Mouse (Mus musculus): Measurements from ENCODE around the gene Platr17. TPM values are rescaled to one million over a fixed set of nuclear protein-coding genes. Genes with fewer than 3 reads are reported as not detected.
"Not testable (repeated sequence)": the region's sequence is repeated elsewhere in the genome, so short reads cannot be mapped to it uniquely, and the experiment has no call there.

Platr17 gene
- total RNA-seq, 2 experiments from 2014 or later: 9.7 TPM; not detected in 1

GRCm38 (mm10) chr17:33901653-33902052 is 3.3 kb upstream of the Platr17 start:
- ATAC-seq (replicated peaks; ENCODE audit: low FRiP score, poor library complexity, severe bottlenecking): no peak

- ATAC-seq (replicated peaks; ENCODE audit: low FRiP score, poor library complexity, severe bottlenecking): no peak
Measured at GRCm38 (mm10) chr17:33902079-33902478, 2.9 kb upstream of the Platr17 start.

- no peak for ATAC-seq (replicated peaks; ENCODE audit: low FRiP score, poor library complexity, severe bottlenecking)
Measured at GRCm38 (mm10) chr17:33902491-33902890, 2.4 kb upstream of the Platr17 start.

GRCm38 (mm10) chr17:33903911-33904651 is 854 bp upstream of the Platr17 start:
- not testable (repeated sequence) for ATAC-seq (replicated peaks; ENCODE audit: low FRiP score, poor library complexity, severe bottlenecking)

GRCm38 (mm10) chr17:33908331-33909076 is 3.6 kb downstream of the Platr17 start:
- ATAC-seq (replicated peaks; ENCODE audit: low FRiP score, poor library complexity, severe bottlenecking): peak; percentile 60

GRCm38 (mm10) chr17:33909077-33909868 is 4.3 kb downstream of the Platr17 start, which contains the start of gene Daxx:
Daxx (plus strand) TSS chr17:33909414.
- ATAC-seq (replicated peaks; ENCODE audit: low FRiP score, poor library complexity, severe bottlenecking): peak; percentile 91

- peak; percentile 20 for ATAC-seq (replicated peaks; ENCODE audit: low FRiP score, poor library complexity, severe bottlenecking)
Measured at GRCm38 (mm10) chr17:33909869-33910250, 4.9 kb downstream of the Platr17 start.

- ATAC-seq (replicated peaks; ENCODE audit: low FRiP score, poor library complexity, severe bottlenecking): no peak
Measured at GRCm38 (mm10) chr17:33910346-33911051, 5.6 kb downstream of the Platr17 start.

- ATAC-seq (replicated peaks; ENCODE audit: low FRiP score, poor library complexity, severe bottlenecking): no peak
Measured at GRCm38 (mm10) chr17:33911052-33911812, 6.3 kb downstream of the Platr17 start.

- no peak for ATAC-seq (replicated peaks; ENCODE audit: low FRiP score, poor library complexity, severe bottlenecking)
Measured at GRCm38 (mm10) chr17:33911813-33912414, 7.0 kb downstream of the Platr17 start.

GRCm38 (mm10) chr17:33913264-33913663 is 8.3 kb downstream of the Platr17 start:
- no peak for ATAC-seq (replicated peaks; ENCODE audit: low FRiP score, poor library complexity, severe bottlenecking)

GRCm38 (mm10) chr17:33913905-33914304 is 9.0 kb downstream of the Platr17 start:
- no peak for ATAC-seq (replicated peaks; ENCODE audit: low FRiP score, poor library complexity, severe bottlenecking)

- no peak for ATAC-seq (replicated peaks; ENCODE audit: low FRiP score, poor library complexity, severe bottlenecking)
Measured at GRCm38 (mm10) chr17:33914969-33915391, 10.0 kb downstream of the Platr17 start.

GRCm38 (mm10) chr17:33915671-33916250 is 10.8 kb downstream of the Platr17 start, which contains the start of the genes Tapbp and Zbtb22:
Tapbp (plus strand) TSS chr17:33915899.
Zbtb22 (plus strand) TSS chr17:33915904.
- peak; percentile 70 for ATAC-seq (replicated peaks; ENCODE audit: low FRiP score, poor library complexity, severe bottlenecking)

GRCm38 (mm10) chr17:33916294-33916693 is 11.4 kb downstream of the Platr17 start:
- ATAC-seq (replicated peaks; ENCODE audit: low FRiP score, poor library complexity, severe bottlenecking): no peak

GRCm38 (mm10) chr17:33916847-33917655 is 12.1 kb downstream of the Platr17 start:
- ATAC-seq (replicated peaks; ENCODE audit: low FRiP score, poor library complexity, severe bottlenecking): no peak

GRCm38 (mm10) chr17:33917656-33918292 is 12.8 kb downstream of the Platr17 start:
- ATAC-seq (replicated peaks; ENCODE audit: low FRiP score, poor library complexity, severe bottlenecking): no peak
